Comparison of ENCODE assay signal across 10 mouse cellular contexts in genomic region chr1:86415612-86416184, GRCm38 (mm10). TPM values are rescaled to one million over a fixed set of nuclear protein-coding genes. Genes with fewer than 3 reads are reported as not detected.
A peak's percentile ranks its signal among the peaks of the same experiment; 100 is the strongest.
DNase-seq lines count a peak whose midpoint lies in the region; ATAC-seq and TF ChIP-seq lines count a peak whose summit lies in the region.
"Had no signal": no experiment of that assay in that cellular context is flagged by ENCODE, and none has a peak within 500 bp of the region (broad histone marks: within the 10 kb centered on the region; RNA-seq: fewer than 3 reads in every experiment).

No protein-coding gene starts in this region.

- peak; percentile 57 for ATAC-seq in intestine, embryonic 16.5 days

- WGBS in intestine, embryonic 16.5 days = 62% methylated on average over 7 of the region's 7 CpGs
- 44% methylated on average over 7 of the region's 7 CpGs for WGBS in small intestine, adult 2 months

- no peak overlapping the region for H3K4me2 ChIP-seq in intestine, embryonic 16.5 days (ENCODE audit: low read depth, low read length)
- H3K4me2 ChIP-seq: stomach, embryonic 15.5 days had no signal

- H3K27me3 ChIP-seq in intestine, embryonic 16.5 days (replicated peaks; ENCODE audit: control insufficient read depth, insufficient read depth, low read length) = no peaks in the 10 kb centered on the region
- no peaks in the 10 kb centered on the region for H3K27me3 ChIP-seq in small intestine, adult 2 months (ENCODE audit: control insufficient read depth, insufficient read depth, low read length)
- H3K27me3 ChIP-seq: stomach, embryonic 15.5 days had no signal

- no peak; the same call in 1 of the 2 replicates for TF ChIP-seq POLR2A in small intestine, adult 2 months (IDR thresholded peaks at IDR 0.05; ENCODE audit: low read depth, low read length)

- H3K9ac ChIP-seq in intestine, embryonic 16.5 days (ENCODE audit: low read depth, low read length) = no peak overlapping the region
- H3K9ac ChIP-seq: stomach, embryonic 15.5 days had no signal

- peak; percentile 53 for TF ChIP-seq CTCF in gastrocnemius, adult 2 months (IDR thresholded peaks at IDR 0.05)
- peak; percentile 58; the same call in 1 of the 2 replicates for TF ChIP-seq CTCF in small intestine, adult 2 months (IDR thresholded peaks at IDR 0.05; ENCODE audit: extremely low read depth, insufficient read length, insufficient replicate concordance, low read depth, low read length)

- no peaks in the 10 kb centered on the region for H3K36me3 ChIP-seq in intestine, embryonic 16.5 days (ENCODE audit: control insufficient read depth, insufficient read depth, low read length)
- no peaks in the 10 kb centered on the region for H3K36me3 ChIP-seq in small intestine, adult 2 months (ENCODE audit: control insufficient read depth, insufficient read depth, low read length)
- H3K36me3 ChIP-seq: stomach, embryonic 15.5 days had no signal

- H3K4me3 ChIP-seq in gastrocnemius, adult 2 months = no peak overlapping the region
- no peak overlapping the region for H3K4me3 ChIP-seq in intestine, embryonic 16.5 days (ENCODE audit: low read length)
- no peak overlapping the region for H3K4me3 ChIP-seq in small intestine, adult 2 months (ENCODE audit: low read depth, low read length)
- H3K4me3 ChIP-seq: stomach, embryonic 15.5 days had no signal

- H3K9me3 ChIP-seq in intestine, embryonic 16.5 days (ENCODE audit: control insufficient read depth, low read length) = no peaks in the 10 kb centered on the region
- H3K9me3 ChIP-seq: stomach, embryonic 15.5 days had no signal

- intact Hi-C loops in gastrocnemius, adult 2 months (cut with DNase I) = no loop called here

- no peaks in the 10 kb centered on the region for H3K4me1 ChIP-seq in intestine, embryonic 16.5 days (ENCODE audit: control insufficient read depth, insufficient read depth, low read length)
- peaks cover 4% of the 10 kb centered on the region for H3K4me1 ChIP-seq in small intestine, adult 2 months (ENCODE audit: control insufficient read depth, insufficient read depth, insufficient read length, low read length)
- H3K4me1 ChIP-seq: stomach, embryonic 15.5 days had no signal

- DNase-seq in gastrocnemius, adult 2 months = peak; percentile 60
- no peak for DNase-seq in gastrocnemius, adult 18-20 months (ENCODE audit: low spot score)
- peak; percentile 31 to 52 for DNase-seq in spleen, adult 18-20 months
- DNase-seq in spleen, adult 12 weeks (ENCODE audit: low spot score) = no peak
- no peak for DNase-seq in right cerebral cortex, postnatal 25 days
- no peak for DNase-seq in layer of hippocampus, postnatal 10 days (ENCODE audit: low spot score in 2 of 2)

- no peak overlapping the region for H3K27ac ChIP-seq in gastrocnemius, adult 2 months
- no peak overlapping the region for H3K27ac ChIP-seq in intestine, embryonic 16.5 days (ENCODE audit: low read length)
- H3K27ac ChIP-seq in small intestine, adult 2 months (ENCODE audit: insufficient read depth, low read depth, low read length) = peak overlapping the region; percentile 46; the same call in 1 of the 2 replicates
- H3K27ac ChIP-seq: stomach, embryonic 15.5 days had no signal

RNA-seq across cellular contexts. Expression of gene Nmur1, which starts 10.3 kb away (rescaled TPM):
- total RNA-seq in gastrocnemius, adult 2 months (2021) = not detected
- not detected for total RNA-seq in gastrocnemius, adult 18-20 months (2021)
- polyA plus RNA-seq in intestine, embryonic 16.5 days (2015; fragmentation: Nextera tagmentation; extraction: Ambion mirVana) = 0.46 and 0.88 TPM in 2 replicates
- 5.6 and 11.1 TPM in 2 replicates for polyA plus RNA-seq in small intestine, adult 2 months (2012; rRNA removed)
- not detected for total RNA-seq in layer of hippocampus, postnatal 10 days (2021)
- total RNA-seq: heart, postnatal 10 days had no signal
- polyA plus RNA-seq: stomach, embryonic 15.5 days had no signal

RNA-seq across cellular contexts. Expression of gene Tex44, which starts 10.4 kb away (rescaled TPM):
- total RNA-seq in gastrocnemius, adult 2 months (2021) = not detected
- total RNA-seq in gastrocnemius, adult 18-20 months (2021) = not detected
- polyA plus RNA-seq in intestine, embryonic 16.5 days (2015; fragmentation: Nextera tagmentation; extraction: Ambion mirVana) = not detected in 2 replicates
- polyA plus RNA-seq in small intestine, adult 2 months (2012; rRNA removed) = not detected in 2 replicates
- total RNA-seq in layer of hippocampus, postnatal 10 days (2021) = not detected
- total RNA-seq: heart, postnatal 10 days had no signal
- polyA plus RNA-seq: stomach, embryonic 15.5 days had no signal

RNA-seq across cellular contexts. Expression of gene Ncl, which starts 56.5 kb away (rescaled TPM):
- 100 to 1,000 TPM; 102 to 105 TPM for total RNA-seq in gastrocnemius, adult 2 months (2021)
- total RNA-seq in gastrocnemius, adult 18-20 months (2021) = 100 to 1,000 TPM in 1 of 2 experiments, 10 to 100 TPM in 1; 99.3 to 113 TPM
- 355 and 416 TPM in 2 replicates for polyA plus RNA-seq in intestine, embryonic 16.5 days (2015; fragmentation: Nextera tagmentation; extraction: Ambion mirVana)
- 0.95 and 6.1 TPM in 2 replicates for polyA plus RNA-seq in small intestine, adult 2 months (2012; rRNA removed)
- total RNA-seq in layer of hippocampus, postnatal 10 days (2021) = 100 to 1,000 TPM; 192 to 208 TPM

Comparison
In these comparisons a context has a peak if more than half of its experiments do, and no peak if none do; other contexts are left out.
1. DNase-seq: peak in gastrocnemius, adult 2 months (single experiment) and spleen, adult 18-20 months (2 of 2); none in gastrocnemius, adult 18-20 months (single experiment), spleen, adult 12 weeks (single experiment), right cerebral cortex, postnatal 25 days (single experiment) and layer of hippocampus, postnatal 10 days (0 of 2).